Mouse (Mus musculus) intestine, embryonic 15.5 days (tissue): ENCODE measurements around the gene Cd8a. TPM values are rescaled to one million over a fixed set of nuclear protein-coding genes. Genes with fewer than 3 reads are reported as not detected.

Experiments used
- ATAC-seq: fragments of 200-750 bp; cut with Nextera tagmentation; 2 replicates; pipeline ENCODE4 v1.8.0; 2017; ENCODE audit warnings: moderate TSS enrichment, moderate library complexity
- H3K27ac ChIP-seq: fragments of 300-500 bp; sonication (generic); 2 replicates; pipeline ENCODE4 v1.5.1; 2015; ENCODE audit warnings: mild to moderate bottlenecking, inconsistent platforms
- H3K27me3 ChIP-seq: fragments of 300-500 bp; sonication (generic); replicated peaks from 2 replicates; pipeline ENCODE4 v1.6.1; 2015; ENCODE audit warnings: inconsistent platforms
- H3K36me3 ChIP-seq: fragments of 300-500 bp; sonication (generic); 2 replicates; pipeline ENCODE4 v1.6.1; 2015; ENCODE audit warnings: inconsistent platforms
- H3K4me1 ChIP-seq: fragments of 300-500 bp; sonication (generic); replicated peaks from 2 replicates; pipeline ENCODE4 v1.6.1; 2015; ENCODE audit warnings: inconsistent platforms
- H3K4me2 ChIP-seq: fragments of 300-500 bp; sonication (generic); replicated peaks from 2 replicates; pipeline ENCODE4 v1.6.1; 2015; ENCODE audit warnings: mild to moderate bottlenecking, inconsistent platforms
- H3K4me3 ChIP-seq: fragments of 300-500 bp; sonication (generic); replicated peaks from 2 replicates; pipeline ENCODE4 v1.5.1; 2015; ENCODE audit warnings: inconsistent platforms
- H3K9ac ChIP-seq: fragments of 300-500 bp; sonication (generic); 2 replicates; pipeline ENCODE4 v1.6.1; 2015; ENCODE audit warnings: inconsistent platforms
- H3K9me3 ChIP-seq: fragments of 300-500 bp; sonication (generic); 2 replicates; pipeline ENCODE4 v1.6.1; 2016; ENCODE audit warnings: inconsistent platforms
- WGBS: fragments of 180-500 bp; shearing (Covaris S2); methylation state at CpG from one replicate; pipeline ENCODE4 v1.1.7; 2015; 5-methylcytosine and 5-hydroxymethylcytosine counted together
- polyA plus RNA-seq: library from polyadenylated mRNA; unstranded; fragments of >200 nt; fragmentation: Nextera tagmentation; extraction: Ambion mirVana; gene quantifications from 2 replicates; pipeline ENCODE4 v1.2.1, GENCODE M21; 2015

Gene Cd8a
- polyA plus RNA-seq, 1 experiment from 2014 or later, result not detected

DNA sequence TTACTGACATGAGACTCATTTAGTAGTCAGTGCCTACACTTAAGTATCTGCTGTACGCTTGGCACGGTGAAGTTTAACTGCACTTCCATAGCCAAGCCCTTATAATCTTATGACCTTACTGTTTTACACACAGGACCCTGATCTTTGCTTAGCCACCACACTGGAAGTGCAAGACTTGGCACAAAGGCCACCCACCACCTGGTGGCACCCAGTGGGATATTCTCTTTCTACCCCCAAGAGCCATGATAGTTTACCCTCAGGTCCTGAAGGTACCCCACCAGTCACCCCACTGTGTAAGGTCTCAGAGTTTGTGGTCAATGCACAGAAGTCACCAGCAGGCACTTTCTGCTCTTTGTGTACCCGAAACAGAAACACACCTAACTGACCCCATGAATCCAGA is 22.0 kb upstream of the Cd8a start:
- no peak overlapping the region for H3K4me2 ChIP-seq
- H3K36me3 ChIP-seq, result no peaks in the 10 kb centered on the region
- 91% methylated on average over 3 of the region's 3 CpGs for WGBS
- no peaks in the 10 kb centered on the region for H3K9me3 ChIP-seq
- no peak for ATAC-seq
- no peak overlapping the region for H3K4me3 ChIP-seq
- H3K4me1 ChIP-seq, result no peaks in the 10 kb centered on the region
- no peak overlapping the region for H3K9ac ChIP-seq
- H3K27ac ChIP-seq, result no peak overlapping the region
- H3K27me3 ChIP-seq, result no peaks in the 10 kb centered on the region

DNA sequence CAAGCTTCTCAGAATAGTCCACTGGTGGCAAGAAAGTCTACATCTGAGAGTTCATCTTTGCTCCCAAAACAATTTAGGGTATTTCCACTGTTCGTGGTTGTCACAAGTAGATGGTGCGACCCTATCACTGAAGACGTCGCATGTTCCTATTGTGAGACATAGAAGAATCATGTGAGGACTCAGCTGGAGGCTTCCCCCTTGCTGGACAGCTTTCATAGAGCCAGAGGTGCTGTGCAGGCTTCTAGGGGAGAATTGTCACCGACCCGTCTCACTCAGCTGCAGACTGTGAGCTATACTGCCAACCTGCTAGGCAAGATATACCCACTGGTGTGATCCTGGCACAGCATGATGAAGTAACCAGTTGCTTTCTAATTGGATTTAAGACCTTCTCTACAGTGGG is 21.0 kb upstream of the Cd8a start:
- H3K4me3 ChIP-seq, result no peak overlapping the region
- H3K9ac ChIP-seq, result no peak overlapping the region
- H3K27ac ChIP-seq, result no peak overlapping the region
- H3K36me3 ChIP-seq, result no peaks in the 10 kb centered on the region
- H3K4me2 ChIP-seq, result no peak overlapping the region
- 90% methylated on average over 6 of the region's 6 CpGs for WGBS
- H3K4me1 ChIP-seq, result no peaks in the 10 kb centered on the region
- H3K9me3 ChIP-seq, result no peaks in the 10 kb centered on the region
- no peaks in the 10 kb centered on the region for H3K27me3 ChIP-seq
- no peak for ATAC-seq

DNA sequence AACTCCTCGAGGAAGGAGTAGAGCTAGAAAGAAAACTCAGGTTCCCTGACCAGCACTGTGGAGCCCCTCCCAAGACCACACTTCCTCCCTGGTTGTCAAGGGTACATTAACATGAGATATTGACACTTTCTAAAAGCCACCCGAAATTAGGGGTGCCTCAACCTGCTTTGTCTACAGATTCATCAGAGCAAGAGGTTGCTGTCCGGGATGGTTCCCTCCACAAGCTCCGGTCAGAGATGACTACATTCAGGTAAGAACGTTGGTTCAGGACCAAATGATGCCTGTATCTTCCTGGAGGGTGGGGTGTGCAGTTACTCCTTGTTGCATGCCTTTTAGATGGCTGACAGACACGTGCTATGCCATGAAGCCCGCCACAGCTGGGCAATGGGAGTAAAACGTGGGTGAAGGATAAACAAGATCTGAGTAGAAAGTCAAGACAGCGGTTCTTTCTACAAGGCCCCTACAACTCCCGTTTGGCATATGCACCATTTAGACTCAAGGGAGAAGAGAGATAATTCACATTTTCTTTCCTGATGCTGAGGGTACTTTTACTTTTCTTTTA is 20.3 kb upstream of the Cd8a start:
- H3K27me3 ChIP-seq, result no peaks in the 10 kb centered on the region
- ATAC-seq, result no peak
- H3K4me1 ChIP-seq, result no peaks in the 10 kb centered on the region
- no peaks in the 10 kb centered on the region for H3K9me3 ChIP-seq
- H3K9ac ChIP-seq, result no peak overlapping the region
- H3K4me3 ChIP-seq, result no peak overlapping the region
- 77% methylated on average over 10 of the region's 10 CpGs for WGBS
- no peak overlapping the region for H3K27ac ChIP-seq
- H3K4me2 ChIP-seq, result no peak overlapping the region
- H3K36me3 ChIP-seq, result no peaks in the 10 kb centered on the region

DNA sequence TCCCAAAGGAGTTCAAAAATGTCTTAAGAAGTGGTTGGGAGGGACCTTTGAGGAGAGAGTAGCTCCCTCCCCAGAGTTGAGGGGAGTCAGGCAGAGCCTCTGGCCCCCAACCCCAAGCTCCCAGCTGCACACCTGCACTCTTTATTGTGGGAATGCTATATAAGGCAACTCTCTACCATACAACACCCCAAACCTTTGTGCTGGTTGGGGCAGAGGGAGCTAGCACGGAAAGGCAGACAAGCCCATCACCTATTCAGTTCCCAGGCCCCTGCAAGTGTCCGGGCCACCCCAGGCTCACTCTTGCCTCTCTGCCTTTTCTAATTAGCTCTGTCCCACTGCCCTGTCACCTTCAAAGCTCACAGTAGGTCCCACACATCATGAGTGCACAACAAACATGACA is 19.5 kb upstream of the Cd8a start:
- H3K4me2 ChIP-seq, result no peak overlapping the region
- no peak for ATAC-seq
- H3K36me3 ChIP-seq, result no peaks in the 10 kb centered on the region
- no peaks in the 10 kb centered on the region for H3K27me3 ChIP-seq
- no peaks in the 10 kb centered on the region for H3K9me3 ChIP-seq
- no peak overlapping the region for H3K4me3 ChIP-seq
- no peaks in the 10 kb centered on the region for H3K4me1 ChIP-seq
- no peak overlapping the region for H3K9ac ChIP-seq
- WGBS, result 78% methylated on average over 2 of the region's 2 CpGs
- H3K27ac ChIP-seq, result no peak overlapping the region

DNA sequence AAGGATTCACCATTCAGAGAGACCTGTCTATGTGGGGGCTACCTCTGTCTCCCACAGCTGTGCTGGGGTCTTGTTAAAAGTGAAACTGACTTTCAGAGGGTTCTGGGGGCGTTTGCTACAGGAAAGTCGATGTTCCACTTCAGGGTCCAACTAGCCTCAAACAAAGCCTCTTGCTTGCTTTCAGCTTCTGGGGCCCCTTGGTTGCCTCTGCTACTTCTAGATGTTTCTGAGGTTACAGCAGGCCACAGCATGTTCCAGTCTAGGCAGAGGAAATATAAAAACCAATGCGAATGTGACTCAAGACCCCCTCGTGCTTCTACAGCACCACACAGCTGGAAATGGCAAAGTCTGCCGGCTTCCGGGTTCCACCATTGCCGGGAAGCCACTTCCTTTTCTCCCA is 15.7 kb upstream of the Cd8a start:
- H3K27me3 ChIP-seq, result no peaks in the 10 kb centered on the region
- no peak overlapping the region for H3K4me3 ChIP-seq
- no peaks in the 10 kb centered on the region for H3K4me1 ChIP-seq
- H3K4me2 ChIP-seq, result no peak overlapping the region
- H3K9me3 ChIP-seq, result no peaks in the 10 kb centered on the region
- H3K27ac ChIP-seq, result no peak overlapping the region
- ATAC-seq, result no peak
- 85% methylated on average over 7 of the region's 7 CpGs for WGBS
- H3K36me3 ChIP-seq, result no peaks in the 10 kb centered on the region
- no peak overlapping the region for H3K9ac ChIP-seq

DNA sequence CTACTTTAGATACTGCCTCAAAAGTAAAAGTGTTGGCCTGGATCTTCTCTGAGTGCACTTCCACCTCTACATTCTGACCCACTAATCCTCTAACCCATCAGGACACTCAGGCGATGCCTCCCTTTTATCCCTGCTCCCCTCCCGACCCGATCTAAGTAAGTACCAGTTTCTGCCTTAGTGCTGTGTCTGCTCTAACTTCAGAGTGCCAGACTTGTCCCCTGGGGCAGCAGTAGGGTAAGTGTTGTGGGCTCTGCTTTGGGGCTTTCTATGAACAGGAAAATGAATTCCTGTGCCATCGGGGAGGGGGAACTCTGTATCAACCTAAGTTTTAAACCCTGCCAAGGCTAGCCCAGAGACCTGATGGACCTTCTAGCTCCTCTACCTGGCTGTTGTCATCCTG is 13.0 kb upstream of the Cd8a start:
- Histone ChIP-seq H3K9me3 (no peaks in the 10 kb centered on the region), H3K4me3 (no peak overlapping the region), H3K4me1 (no peaks in the 10 kb centered on the region), H3K9ac (no peak overlapping the region), H3K27me3 (no peaks in the 10 kb centered on the region), H3K4me2 (no peak overlapping the region), H3K27ac (no peak overlapping the region), H3K36me3 (no peaks in the 10 kb centered on the region)
- ATAC-seq, result no peak
- 79% methylated on average over 4 of the region's 4 CpGs for WGBS

DNA sequence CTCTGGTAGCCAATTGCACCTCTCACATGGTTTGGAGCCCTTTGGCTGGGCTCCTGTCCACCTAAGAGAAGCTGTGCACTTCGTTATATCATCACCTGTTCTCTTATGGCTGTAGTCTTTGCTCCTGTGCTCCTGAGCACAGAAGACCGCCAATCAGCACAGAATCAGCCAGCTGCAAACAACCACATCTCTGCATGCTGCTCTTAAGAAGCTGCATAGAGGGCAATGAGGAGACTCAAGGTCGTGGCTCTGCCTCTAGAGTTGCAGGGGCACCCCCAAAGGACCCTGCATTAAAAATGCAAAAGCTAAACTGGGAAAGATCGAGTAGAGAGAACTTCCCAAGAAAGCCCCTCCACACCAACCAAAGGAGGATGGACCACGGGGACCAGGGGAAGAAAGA is 12.5 kb upstream of the Cd8a start:
- no peak overlapping the region for H3K4me3 ChIP-seq
- H3K27ac ChIP-seq, result no peak overlapping the region
- H3K36me3 ChIP-seq, result no peaks in the 10 kb centered on the region
- H3K27me3 ChIP-seq, result no peaks in the 10 kb centered on the region
- 71% methylated on average over 5 of the region's 5 CpGs for WGBS
- no peak for ATAC-seq
- no peak overlapping the region for H3K9ac ChIP-seq
- H3K9me3 ChIP-seq, result no peaks in the 10 kb centered on the region
- H3K4me1 ChIP-seq, result no peaks in the 10 kb centered on the region
- H3K4me2 ChIP-seq, result no peak overlapping the region

DNA sequence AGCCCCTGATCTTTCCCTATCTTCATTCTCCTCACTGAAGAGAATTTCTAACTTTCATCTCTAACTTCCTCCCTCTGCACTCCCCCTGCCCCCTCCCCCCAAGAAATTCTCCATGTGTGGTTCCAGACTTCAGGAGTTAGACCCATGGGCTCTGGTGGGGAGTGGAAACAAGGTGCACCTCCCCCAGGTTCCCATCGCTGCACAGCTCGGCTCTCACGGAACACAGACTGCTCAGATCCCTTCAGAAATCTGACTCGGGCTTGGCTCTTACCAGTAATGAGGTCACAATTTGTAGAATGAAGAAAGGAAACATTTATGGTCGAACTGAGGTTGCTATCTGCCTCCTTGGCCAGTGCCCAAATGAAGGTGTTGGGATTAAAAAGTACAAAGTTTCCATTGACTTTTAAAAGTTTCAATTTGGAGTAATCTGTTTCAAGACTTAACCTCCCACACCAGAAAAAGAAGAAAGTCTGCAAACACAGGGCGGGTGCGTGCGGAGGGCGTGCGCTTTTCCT is 12.0 kb upstream of the Cd8a start:
- Histone ChIP-seq H3K27me3 (no peaks in the 10 kb centered on the region), H3K27ac (no peak overlapping the region), H3K9ac (no peak overlapping the region), H3K4me2 (no peak overlapping the region), H3K36me3 (no peaks in the 10 kb centered on the region), H3K9me3 (no peaks in the 10 kb centered on the region), H3K4me1 (no peaks in the 10 kb centered on the region), H3K4me3 (no peak overlapping the region)
- WGBS, result 80% methylated on average over 10 of the region's 10 CpGs
- ATAC-seq, result no peak

DNA sequence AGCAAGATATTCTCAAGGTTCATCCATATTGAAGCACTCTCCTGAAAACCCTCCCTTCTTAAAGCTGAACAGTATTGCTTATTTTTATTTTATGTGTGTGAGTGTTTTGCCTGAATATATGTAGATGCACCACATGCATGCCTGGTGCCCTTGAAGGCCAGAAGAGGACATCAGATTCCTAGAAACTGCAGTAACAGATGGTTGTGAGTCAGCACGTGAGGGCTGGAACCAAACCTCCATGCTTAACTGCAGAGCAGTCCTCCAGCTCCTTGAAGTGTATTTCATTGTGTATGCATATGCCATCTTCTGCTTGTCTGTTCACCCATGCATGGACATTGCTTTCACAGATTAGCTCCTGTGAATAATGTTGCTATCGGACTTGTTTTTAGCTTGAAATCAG is 9.2 kb upstream of the Cd8a start:
- Histone ChIP-seq H3K4me2 (no peak overlapping the region), H3K9ac (no peak overlapping the region), H3K27me3 (no peaks in the 10 kb centered on the region), H3K4me1 (no peaks in the 10 kb centered on the region), H3K4me3 (no peak overlapping the region), H3K27ac (no peak overlapping the region), H3K9me3 (no peaks in the 10 kb centered on the region), H3K36me3 (no peaks in the 10 kb centered on the region)
- 73% methylated on average over 2 of the region's 2 CpGs for WGBS
- no peak for ATAC-seq

DNA sequence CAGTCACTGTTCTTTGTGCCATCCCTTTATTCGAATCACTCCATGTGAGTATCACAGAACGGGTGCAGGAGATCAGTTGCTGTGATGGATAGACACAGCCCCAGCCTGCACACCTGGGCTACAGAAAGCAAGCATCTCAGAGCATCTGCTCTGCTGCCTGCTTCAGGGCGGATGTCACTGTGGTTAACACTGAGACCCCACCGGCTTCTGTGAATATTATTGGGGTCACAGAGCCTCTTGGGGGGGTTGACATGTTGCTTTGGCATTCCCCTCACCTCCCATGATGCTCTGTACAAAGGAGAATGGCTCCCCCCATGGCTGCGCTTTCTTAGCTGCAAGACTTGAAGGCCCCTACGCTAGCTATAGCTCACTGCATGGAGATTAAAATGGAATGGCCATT is 3.8 kb upstream of the Cd8a start:
- 91% methylated on average over 6 of the region's 6 CpGs for WGBS
- no peaks in the 10 kb centered on the region for H3K9me3 ChIP-seq
- H3K27ac ChIP-seq, result no peak overlapping the region
- H3K4me3 ChIP-seq, result no peak overlapping the region
- no peak overlapping the region for H3K9ac ChIP-seq
- H3K4me2 ChIP-seq, result no peak overlapping the region
- no peaks in the 10 kb centered on the region for H3K4me1 ChIP-seq
- H3K27me3 ChIP-seq, result no peaks in the 10 kb centered on the region
- H3K36me3 ChIP-seq, result no peaks in the 10 kb centered on the region
- no peak for ATAC-seq

DNA sequence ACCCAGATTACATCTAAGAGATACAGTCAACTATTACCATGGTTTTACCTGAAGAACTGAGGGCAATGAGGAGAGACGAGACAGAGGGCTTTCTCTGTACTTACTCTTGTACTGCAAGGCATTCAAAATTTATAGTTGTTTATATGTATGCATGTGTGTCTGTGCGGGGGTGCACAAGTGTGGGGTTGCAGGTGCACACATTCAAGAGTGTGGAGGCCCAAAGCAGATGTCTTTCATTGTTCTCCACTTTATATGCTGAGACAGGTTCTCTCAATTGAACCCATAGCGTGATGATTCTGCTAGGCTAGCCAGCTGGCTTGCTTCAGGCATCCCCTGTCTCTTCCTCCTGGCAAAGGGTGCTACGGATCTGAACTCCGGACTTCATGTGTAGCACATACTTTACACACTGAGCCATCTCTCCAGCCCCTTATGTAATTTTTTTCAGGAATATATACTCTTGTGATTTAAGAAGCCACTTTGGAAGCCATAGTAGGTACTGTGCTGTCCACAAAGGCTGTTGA is 2.1 kb upstream of the Cd8a start:
- no peak overlapping the region for H3K4me3 ChIP-seq
- no peak overlapping the region for H3K9ac ChIP-seq
- no peaks in the 10 kb centered on the region for H3K9me3 ChIP-seq
- H3K36me3 ChIP-seq, result no peaks in the 10 kb centered on the region
- H3K4me1 ChIP-seq, result no peaks in the 10 kb centered on the region
- H3K27ac ChIP-seq, result no peak overlapping the region
- no peak overlapping the region for H3K4me2 ChIP-seq
- 77% methylated on average over 5 of the region's 5 CpGs for WGBS
- no peak for ATAC-seq
- no peaks in the 10 kb centered on the region for H3K27me3 ChIP-seq

DNA sequence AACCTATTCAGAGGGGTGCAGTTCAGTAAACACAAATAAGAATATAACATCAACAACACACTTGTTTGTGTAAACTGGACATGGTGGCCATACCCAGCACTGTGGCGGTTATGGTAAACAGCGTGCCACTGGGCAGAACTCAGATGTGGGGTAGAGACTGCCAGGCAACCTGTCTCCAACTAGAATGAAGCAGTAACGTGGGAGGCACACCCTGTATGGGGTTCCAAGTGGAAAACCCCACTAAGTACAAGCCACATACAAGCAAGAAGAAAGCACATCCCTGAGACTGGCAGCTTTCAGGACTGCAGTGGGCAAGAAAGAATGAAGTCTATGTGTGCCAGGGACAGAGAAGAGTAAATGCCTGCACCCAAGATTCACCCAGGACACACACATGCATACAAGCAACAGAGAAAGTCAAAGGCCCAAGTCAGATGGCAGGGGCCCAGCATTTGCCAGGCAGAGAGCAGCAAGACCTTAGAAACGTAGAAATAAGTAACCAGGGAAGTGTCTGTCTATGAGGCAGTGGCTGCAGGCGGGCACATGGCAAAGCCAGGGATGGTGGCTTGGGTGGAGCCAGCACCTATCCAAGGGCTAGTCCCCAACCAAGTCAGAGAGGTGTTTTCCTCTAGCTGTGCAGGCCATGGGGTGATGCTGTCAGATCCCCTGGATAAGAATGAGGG is 1.0 kb upstream of the Cd8a start:
- no peak for ATAC-seq
- Histone ChIP-seq H3K4me2 (no peak overlapping the region), H3K9ac (no peak overlapping the region), H3K4me1 (no peaks in the 10 kb centered on the region), H3K27me3 (no peaks in the 10 kb centered on the region), H3K9me3 (no peaks in the 10 kb centered on the region), H3K27ac (no peak overlapping the region), H3K36me3 (no peaks in the 10 kb centered on the region), H3K4me3 (no peak overlapping the region)
- 87% methylated on average over 5 of the region's 5 CpGs for WGBS

DNA sequence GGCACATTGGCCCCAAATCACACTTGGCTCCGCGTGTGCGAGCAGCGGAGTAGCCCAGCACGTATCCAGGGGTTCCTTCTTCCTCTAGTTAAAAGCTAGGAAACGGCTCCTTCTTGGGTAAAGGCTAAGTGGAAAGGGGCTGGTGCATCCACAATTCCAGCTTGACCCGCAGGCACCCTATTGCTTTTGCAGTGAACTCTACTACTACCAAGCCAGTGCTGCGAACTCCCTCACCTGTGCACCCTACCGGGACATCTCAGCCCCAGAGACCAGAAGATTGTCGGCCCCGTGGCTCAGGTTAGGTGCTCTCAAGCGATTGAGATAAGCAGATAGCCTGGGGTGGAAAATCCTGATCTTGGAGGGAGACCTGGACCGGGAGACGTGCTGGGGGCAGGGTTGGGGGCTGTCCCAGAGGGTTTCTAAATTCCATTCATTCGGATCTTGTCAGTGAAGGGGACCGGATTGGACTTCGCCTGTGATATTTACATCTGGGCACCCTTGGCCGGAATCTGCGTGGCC is 1.1 kb downstream of the Cd8a start:
- H3K4me1 ChIP-seq, result 0 out of 2 replicates have a peak, but pooled peaks cover 3% of the 10 kb centered on the region
- H3K27ac ChIP-seq, result no peak overlapping the region
- no peak overlapping the region for H3K4me3 ChIP-seq
- no peak overlapping the region for H3K9ac ChIP-seq
- WGBS, result 85% methylated on average over 19 of the region's 19 CpGs
- no peaks in the 10 kb centered on the region for H3K9me3 ChIP-seq
- no peak overlapping the region for H3K4me2 ChIP-seq
- no peaks in the 10 kb centered on the region for H3K27me3 ChIP-seq
- no peaks in the 10 kb centered on the region for H3K36me3 ChIP-seq
- ATAC-seq, result no peak
